Mouse (Mus musculus) forebrain, embryonic 10.5 days (tissue): ENCODE measurements around the gene Ccdc110. TPM values are rescaled to one million over a fixed set of nuclear protein-coding genes. Genes with fewer than 3 reads are reported as not detected.

ENCODE experiments used
- DNase-seq: peaks from one replicate; pipeline ENCODE4 v3.0.0-alpha.2; 2017; ENCODE audit warnings: low spot score; ENCODE audit errors: extremely low spot score
- H3K27ac ChIP-seq: fragments of 300-500 bp; sonication (generic); 2 replicates; pipeline ENCODE4 v1.5.1; 2016; ENCODE audit warnings: mild to moderate bottlenecking
- H3K27me3 ChIP-seq: fragments of 300-500 bp; sonication (generic); 2 replicates; pipeline ENCODE4 v1.6.1; 2016; ENCODE audit warnings: mild to moderate bottlenecking; ENCODE audit not compliant: poor library complexity, severe bottlenecking
- H3K36me3 ChIP-seq: fragments of 300-500 bp; sonication (generic); replicated peaks from 2 replicates; pipeline ENCODE4 v1.6.1; 2016; ENCODE audit warnings: mild to moderate bottlenecking, moderate library complexity
- H3K4me1 ChIP-seq: fragments of 300-500 bp; sonication (generic); 2 replicates; pipeline ENCODE4 v1.6.1; 2016
- H3K4me3 ChIP-seq: fragments of 300-500 bp; sonication (generic); 2 replicates; pipeline ENCODE4 v1.5.1; 2016; ENCODE audit warnings: mild to moderate bottlenecking, moderate library complexity
- H3K9me3 ChIP-seq: fragments of 300-500 bp; sonication (generic); 2 replicates; pipeline ENCODE4 v1.6.1; 2016; ENCODE audit warnings: mild to moderate bottlenecking, moderate library complexity
- WGBS: fragments of 180-500 bp; shearing (Covaris S2); methylation state at CpG from one replicate; pipeline ENCODE4 v1.1.7; 2016; 5-methylcytosine and 5-hydroxymethylcytosine counted together
- polyA plus RNA-seq: library from polyadenylated mRNA; unstranded; fragments of >200 nt; fragmentation: Nextera tagmentation; extraction: Ambion mirVana; gene quantifications from 2 replicates; pipeline ENCODE4 v1.2.1, GENCODE M21; 2016

Gene Ccdc110
- polyA plus RNA-seq: 0.09 and 0.18 TPM in 2 replicates

DNA sequence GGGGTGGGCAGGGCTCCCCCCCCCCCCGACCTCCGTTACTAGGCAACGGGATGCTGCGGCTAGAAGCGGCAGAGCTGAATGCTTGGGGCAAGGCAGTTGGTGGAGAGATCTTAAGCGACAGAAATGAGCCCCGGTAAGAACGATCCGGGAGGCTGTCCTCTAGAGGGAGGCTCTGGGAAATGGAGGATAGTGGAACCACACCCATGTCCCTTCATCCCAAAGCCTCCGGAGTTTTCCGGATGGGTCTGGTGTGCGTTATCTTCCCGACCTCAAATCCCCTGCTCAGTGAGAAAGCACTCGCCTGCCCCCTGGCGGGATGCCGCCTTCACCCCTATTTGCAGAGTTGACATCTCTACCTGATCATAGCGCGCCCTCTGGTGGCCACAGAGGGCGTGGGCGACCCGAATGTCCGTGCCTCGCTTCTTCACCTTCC is at the start of gene Ccdc110:
Gene Ccdc110 (plus strand): TSS at position 38 of the 433 bp plus-strand sequence.
- peak; percentile 92 for DNase-seq
- H3K4me1 ChIP-seq: peaks cover 4% of the 10 kb centered on the region; the same call in 1 of the 2 replicates
- H3K27me3 ChIP-seq: peaks cover 7% of the 10 kb centered on the region; the same call in 1 of the 2 replicates
- WGBS: 3% methylated on average over 23 of the region's 23 CpGs
- H3K4me3 ChIP-seq: peak within 1 kb of the TSS; percentile 51
- peaks cover 11% of the 10 kb centered on the region for H3K9me3 ChIP-seq
- H3K36me3 ChIP-seq: no peaks in the 10 kb centered on the region
- H3K27ac ChIP-seq: no peak within 1 kb of the TSS

- H3K27me3 ChIP-seq: peaks cover 37% of the 10 kb centered on the region
- peaks cover 1% of the 10 kb centered on the region; the same call in 1 of the 2 replicates for H3K9me3 ChIP-seq
- peak; percentile 36 for DNase-seq
- no peaks in the 10 kb centered on the region for H3K36me3 ChIP-seq
- peaks cover 19% of the 10 kb centered on the region for H3K4me1 ChIP-seq
- under 1% methylated on average over 22 of the region's 22 CpGs for WGBS
- H3K4me3 ChIP-seq: peak within 1 kb of the TSS; percentile 56
- 0 out of 2 replicates have a peak within 1 kb of the TSS, but pooled peaks have one; percentile 36 for H3K27ac ChIP-seq
Observed at GRCm38 (mm10) chr8:45885202-45885685, 49.2 kb upstream of the Ccdc110 start, which contains the start of gene Pdlim3. Gene Pdlim3, plus strand, starts transcription at chr8:45885461.

- H3K27me3 ChIP-seq: peaks cover 37% of the 10 kb centered on the region
- 0 out of 2 replicates have a peak overlapping the region, but pooled peaks have one; percentile 36 for H3K27ac ChIP-seq
- WGBS: 27% methylated on average over 2 of the region's 2 CpGs
- no peaks in the 10 kb centered on the region for H3K36me3 ChIP-seq
- no peak for DNase-seq
- peak overlapping the region; percentile 56 for H3K4me3 ChIP-seq
- no peaks in the 10 kb centered on the region for H3K9me3 ChIP-seq
- H3K4me1 ChIP-seq: peaks cover 19% of the 10 kb centered on the region
Observed at GRCm38 (mm10) chr8:45885775-45886174, 48.6 kb upstream of the Ccdc110 start.

GRCm38 (mm10) chr8:45889737-45890136 is 44.7 kb upstream of the Ccdc110 start:
- Histone ChIP-seq H3K4me3 (no peak overlapping the region), H3K36me3 (no peaks in the 10 kb centered on the region), H3K27me3 (peaks cover 17% of the 10 kb centered on the region), H3K9me3 (no peaks in the 10 kb centered on the region), H3K27ac (no peak overlapping the region), H3K4me1 (peaks cover 11% of the 10 kb centered on the region)
- DNase-seq: no peak
- WGBS: 94% methylated on average over 7 of the region's 7 CpGs

DNA sequence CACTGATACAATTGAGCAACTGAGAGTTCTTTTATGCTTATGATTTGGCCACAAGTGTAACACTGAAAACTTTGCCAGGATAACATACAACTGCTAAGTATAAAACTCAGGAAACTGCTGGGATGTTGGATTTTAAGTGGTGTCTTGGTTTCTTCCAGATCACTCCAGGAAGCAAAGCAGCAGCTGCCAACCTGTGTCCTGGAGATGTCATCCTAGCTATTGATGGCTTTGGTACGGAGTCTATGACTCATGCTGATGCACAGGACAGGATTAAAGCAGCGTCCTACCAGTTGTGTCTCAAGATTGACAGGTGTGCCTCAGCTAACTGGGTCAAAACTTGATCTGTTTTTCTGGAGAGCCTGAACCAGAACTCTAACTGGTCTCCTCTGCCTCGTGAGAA is 37.8 kb upstream of the Ccdc110 start:
- H3K9me3 ChIP-seq: peaks cover 3% of the 10 kb centered on the region; the same call in 1 of the 2 replicates
- H3K27ac ChIP-seq: no peak overlapping the region
- WGBS: 92% methylated on average over 3 of the region's 3 CpGs
- no peak for DNase-seq
- H3K27me3 ChIP-seq: 0 out of 2 replicates have a peak, but pooled peaks cover under 1% of the 10 kb centered on the region
- H3K4me1 ChIP-seq: peaks cover 6% of the 10 kb centered on the region; the same call in 1 of the 2 replicates
- H3K4me3 ChIP-seq: no peak overlapping the region
- no peaks in the 10 kb centered on the region for H3K36me3 ChIP-seq

DNA sequence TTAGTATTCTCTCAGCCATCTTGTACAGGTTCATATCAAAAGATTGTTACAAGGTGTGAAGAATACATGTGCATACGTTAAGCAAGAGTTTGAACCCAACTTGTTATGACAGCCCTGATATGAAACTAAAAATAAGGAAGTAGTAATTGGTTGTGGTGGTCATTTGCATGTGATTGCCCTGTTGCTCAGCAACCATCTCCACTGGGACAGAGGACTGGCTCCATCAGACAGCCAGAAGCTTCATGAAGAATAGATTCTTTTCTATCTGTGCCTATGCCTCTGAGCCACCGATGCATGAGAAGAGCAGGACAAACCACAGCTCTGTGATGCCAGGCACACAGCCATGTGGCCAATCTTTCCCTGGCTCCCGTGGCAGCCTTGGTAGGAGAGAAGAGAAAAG is 34.6 kb upstream of the Ccdc110 start:
- 84% methylated on average over 3 of the region's 3 CpGs for WGBS
- H3K9me3 ChIP-seq: peaks cover 3% of the 10 kb centered on the region; the same call in 1 of the 2 replicates
- no peaks in the 10 kb centered on the region for H3K36me3 ChIP-seq
- H3K27ac ChIP-seq: no peak overlapping the region
- H3K4me1 ChIP-seq: peaks cover 15% of the 10 kb centered on the region
- no peak overlapping the region for H3K4me3 ChIP-seq
- peaks cover 21% of the 10 kb centered on the region; the same call in 1 of the 2 replicates for H3K27me3 ChIP-seq
- no peak for DNase-seq

- Histone ChIP-seq H3K4me3 (no peak overlapping the region), H3K27ac (no peak overlapping the region), H3K36me3 (no peaks in the 10 kb centered on the region), H3K9me3 (no peaks in the 10 kb centered on the region), H3K27me3 (peaks cover 21% of the 10 kb centered on the region; the same call in 1 of the 2 replicates), H3K4me1 (peaks cover 33% of the 10 kb centered on the region)
- WGBS: 81% methylated on average over 8 of the region's 8 CpGs
- DNase-seq: no peak
Observed at GRCm38 (mm10) chr8:45901626-45902025, 32.8 kb upstream of the Ccdc110 start.

DNA sequence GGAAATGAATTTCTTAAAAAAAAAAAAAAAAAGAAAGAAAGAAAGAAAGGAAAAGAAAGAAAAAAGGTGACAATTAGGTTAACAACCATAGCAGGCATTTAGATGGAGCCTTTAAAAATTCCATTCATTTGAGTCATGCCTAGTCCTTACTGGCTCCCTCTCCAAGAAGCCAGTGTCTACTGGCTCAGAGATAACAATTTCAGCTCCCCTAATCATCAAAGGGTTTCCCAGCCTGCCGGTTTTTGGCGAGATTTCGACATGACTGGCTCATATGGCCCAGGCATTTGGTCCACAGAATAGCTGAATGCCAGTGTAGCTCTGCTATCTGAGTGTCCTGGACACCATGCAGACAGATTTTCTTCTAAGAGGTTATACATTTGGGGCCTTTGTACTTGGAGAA is 30.8 kb upstream of the Ccdc110 start:
- H3K27ac ChIP-seq: no peak overlapping the region
- WGBS: 59% methylated on average over 3 of the region's 3 CpGs
- no peaks in the 10 kb centered on the region for H3K36me3 ChIP-seq
- H3K4me1 ChIP-seq: peaks cover 44% of the 10 kb centered on the region
- no peak overlapping the region for H3K4me3 ChIP-seq
- no peak for DNase-seq
- H3K9me3 ChIP-seq: no peaks in the 10 kb centered on the region
- peaks cover 26% of the 10 kb centered on the region; the same call in 1 of the 2 replicates for H3K27me3 ChIP-seq

GRCm38 (mm10) chr8:45905591-45906250 is 28.7 kb upstream of the Ccdc110 start:
- Histone ChIP-seq H3K4me3 (no peak overlapping the region), H3K36me3 (no peaks in the 10 kb centered on the region), H3K9me3 (no peaks in the 10 kb centered on the region), H3K4me1 (peaks cover 53% of the 10 kb centered on the region), H3K27ac (no peak overlapping the region), H3K27me3 (peaks cover 40% of the 10 kb centered on the region)
- DNase-seq: no peak
- whole genome bisulfite sequencing: 56% methylated on average over 7 of the region's 7 CpGs

- Histone ChIP-seq H3K4me1 (peaks cover 53% of the 10 kb centered on the region), H3K4me3 (no peak overlapping the region), H3K27ac (no peak overlapping the region), H3K27me3 (peaks cover 40% of the 10 kb centered on the region), H3K36me3 (no peaks in the 10 kb centered on the region), H3K9me3 (no peaks in the 10 kb centered on the region)
- WGBS: 68% methylated on average over 4 of the region's 4 CpGs
- DNase-seq: no peak
Observed at GRCm38 (mm10) chr8:45906251-45906619, 28.2 kb upstream of the Ccdc110 start.

- WGBS: 92% methylated on average over 11 of the region's 11 CpGs
- no peak overlapping the region for H3K4me3 ChIP-seq
- H3K9me3 ChIP-seq: no peaks in the 10 kb centered on the region
- H3K27me3 ChIP-seq: peaks cover 15% of the 10 kb centered on the region
- H3K27ac ChIP-seq: no peak overlapping the region
- DNase-seq: no peak
- H3K36me3 ChIP-seq: no peaks in the 10 kb centered on the region
- peaks cover 15% of the 10 kb centered on the region for H3K4me1 ChIP-seq
Observed at GRCm38 (mm10) chr8:45913707-45914106, 20.7 kb upstream of the Ccdc110 start.

- 88% methylated on average over 3 of the region's 3 CpGs for WGBS
- H3K9me3 ChIP-seq: no peaks in the 10 kb centered on the region
- DNase-seq: no peak
- no peaks in the 10 kb centered on the region for H3K27me3 ChIP-seq
- no peak overlapping the region for H3K27ac ChIP-seq
- no peak overlapping the region for H3K4me3 ChIP-seq
- no peaks in the 10 kb centered on the region for H3K36me3 ChIP-seq
- peaks cover 5% of the 10 kb centered on the region; the same call in 1 of the 2 replicates for H3K4me1 ChIP-seq
Observed at GRCm38 (mm10) chr8:45916496-45916895, 17.9 kb upstream of the Ccdc110 start.

GRCm38 (mm10) chr8:45917040-45917679 is 17.3 kb upstream of the Ccdc110 start:
- no peaks in the 10 kb centered on the region for H3K27me3 ChIP-seq

More at GRCm38 (mm10) chr8:45917040-45917679, 17.3 kb upstream of the Ccdc110 start:
- WGBS: 83% methylated on average over 20 of the region's 20 CpGs
- H3K9me3 ChIP-seq: no peaks in the 10 kb centered on the region
- peaks cover 5% of the 10 kb centered on the region; the same call in 1 of the 2 replicates for H3K4me1 ChIP-seq
- H3K27ac ChIP-seq: no peak overlapping the region
- no peak overlapping the region for H3K4me3 ChIP-seq
- DNase-seq: no peak
- H3K36me3 ChIP-seq: no peaks in the 10 kb centered on the region
